Mouse (Mus musculus): ENCODE results near the gene Pde4a. TPM values are rescaled to one million over a fixed set of nuclear protein-coding genes. Genes with fewer than 3 reads are reported as not detected.

Gene Pde4a
- polyA plus RNA-seq (2015; fragmentation: Nextera tagmentation; extraction: Ambion mirVana): 1.6 and 1.9 TPM in 2 replicates

GRCm38 (mm10) chr9:21165041-21165951 is at the start of gene Pde4a:
TSS of gene Pde4a (plus strand) at chr9:21165714.
- Histone ChIP-seq H3K4me3 (ENCODE audit: low read depth, low read length) (peak within 1 kb of the TSS; percentile 53), H3K4me2 (ENCODE audit: low read depth, low read length) (peak within 1 kb of the TSS; percentile 61), H3K27me3 (ENCODE audit: control insufficient read depth, insufficient read depth, low read depth, low read length) (peaks cover 57% of the 10 kb centered on the region), H3K27ac (ENCODE audit: low read length) (no peak within 1 kb of the TSS), H3K4me1 (ENCODE audit: control insufficient read depth, low read depth, low read length) (peaks cover 60% of the 10 kb centered on the region), H3K36me3 (ENCODE audit: control insufficient read depth, insufficient read depth) (no peaks in the 10 kb centered on the region), H3K9ac (ENCODE audit: low read depth, low read length) (peak within 1 kb of the TSS; percentile 41; the same call in 1 of the 2 replicates), H3K9me3 (replicated peaks; ENCODE audit: control insufficient read depth, low read length) (no peaks in the 10 kb centered on the region)
- no peak for ATAC-seq (ENCODE audit: low read depth)
- WGBS (ENCODE audit: insufficient replicate concordance): under 1% methylated on average over 85 of the region's 86 CpGs

GRCm38 (mm10) chr9:21117073-21117472 is 48.4 kb upstream of the Pde4a start:
- WGBS (ENCODE audit: insufficient replicate concordance): 62% methylated on average over 6 of the region's 6 CpGs
- H3K27ac ChIP-seq (ENCODE audit: low read length): no peak overlapping the region
- H3K9ac ChIP-seq (ENCODE audit: low read depth, low read length): no peak overlapping the region
- no peak overlapping the region for H3K4me3 ChIP-seq (ENCODE audit: low read depth, low read length)
- no peaks in the 10 kb centered on the region for H3K27me3 ChIP-seq (ENCODE audit: control insufficient read depth, insufficient read depth, low read depth, low read length)
- H3K9me3 ChIP-seq (replicated peaks; ENCODE audit: control insufficient read depth, low read length): no peaks in the 10 kb centered on the region
- no peak for ATAC-seq (ENCODE audit: low read depth)
- no peak overlapping the region for H3K4me2 ChIP-seq (ENCODE audit: low read depth, low read length)
- H3K4me1 ChIP-seq (ENCODE audit: control insufficient read depth, low read depth, low read length): no peaks in the 10 kb centered on the region
- 0 out of 2 replicates have a peak, but pooled peaks cover 3% of the 10 kb centered on the region for H3K36me3 ChIP-seq (ENCODE audit: control insufficient read depth, insufficient read depth)

- no peak for ATAC-seq (ENCODE audit: low read depth)
- H3K27me3 ChIP-seq (ENCODE audit: control insufficient read depth, insufficient read depth, low read depth, low read length): no peaks in the 10 kb centered on the region
- WGBS (ENCODE audit: insufficient replicate concordance): 81% methylated on average over 16 of the region's 16 CpGs
- H3K4me3 ChIP-seq (ENCODE audit: low read depth, low read length): no peak overlapping the region
- H3K36me3 ChIP-seq (ENCODE audit: control insufficient read depth, insufficient read depth): peaks cover 9% of the 10 kb centered on the region
- H3K9ac ChIP-seq (ENCODE audit: low read depth, low read length): no peak overlapping the region
- H3K4me1 ChIP-seq (ENCODE audit: control insufficient read depth, low read depth, low read length): peaks cover 2% of the 10 kb centered on the region; the same call in 1 of the 2 replicates
- H3K4me2 ChIP-seq (ENCODE audit: low read depth, low read length): no peak overlapping the region
- H3K9me3 ChIP-seq (replicated peaks; ENCODE audit: control insufficient read depth, low read length): no peaks in the 10 kb centered on the region
- no peak overlapping the region for H3K27ac ChIP-seq (ENCODE audit: low read length)
Observed at GRCm38 (mm10) chr9:21121483-21121882, 44.0 kb upstream of the Pde4a start.

GRCm38 (mm10) chr9:21124837-21125236 is 40.7 kb upstream of the Pde4a start:
- Histone ChIP-seq H3K4me3 (ENCODE audit: low read depth, low read length) (no peak overlapping the region), H3K27ac (ENCODE audit: low read length) (0 out of 2 replicates have a peak overlapping the region, but pooled peaks have one; percentile 23)

GRCm38 (mm10) chr9:21125502-21126258 is 39.8 kb upstream of the Pde4a start:
- no peak for ATAC-seq (ENCODE audit: low read depth)
- Histone ChIP-seq H3K4me3 (ENCODE audit: low read depth, low read length) (no peak overlapping the region), H3K36me3 (ENCODE audit: control insufficient read depth, insufficient read depth) (peaks cover 13% of the 10 kb centered on the region), H3K9me3 (replicated peaks; ENCODE audit: control insufficient read depth, low read length) (no peaks in the 10 kb centered on the region), H3K9ac (ENCODE audit: low read depth, low read length) (no peak overlapping the region), H3K27me3 (ENCODE audit: control insufficient read depth, insufficient read depth, low read depth, low read length) (no peaks in the 10 kb centered on the region), H3K27ac (ENCODE audit: low read length) (no peak overlapping the region), H3K4me1 (ENCODE audit: control insufficient read depth, low read depth, low read length) (peaks cover 8% of the 10 kb centered on the region), H3K4me2 (ENCODE audit: low read depth, low read length) (no peak overlapping the region)
- 61% methylated on average over 9 of the region's 9 CpGs for WGBS (ENCODE audit: insufficient replicate concordance)

More at GRCm38 (mm10) chr9:21124837-21125236, 40.7 kb upstream of the Pde4a start:
- Histone ChIP-seq H3K4me2 (ENCODE audit: low read depth, low read length) (no peak overlapping the region), H3K4me1 (ENCODE audit: control insufficient read depth, low read depth, low read length) (peaks cover 3% of the 10 kb centered on the region; the same call in 1 of the 2 replicates), H3K9me3 (replicated peaks; ENCODE audit: control insufficient read depth, low read length) (no peaks in the 10 kb centered on the region), H3K27me3 (ENCODE audit: control insufficient read depth, insufficient read depth, low read depth, low read length) (no peaks in the 10 kb centered on the region), H3K36me3 (ENCODE audit: control insufficient read depth, insufficient read depth) (peaks cover 13% of the 10 kb centered on the region), H3K9ac (ENCODE audit: low read depth, low read length) (no peak overlapping the region)
- 71% methylated on average over 5 of the region's 5 CpGs for WGBS (ENCODE audit: insufficient replicate concordance)
- ATAC-seq (ENCODE audit: low read depth): no peak

- Histone ChIP-seq H3K36me3 (ENCODE audit: control insufficient read depth, insufficient read depth) (peaks cover 13% of the 10 kb centered on the region), H3K27me3 (ENCODE audit: control insufficient read depth, insufficient read depth, low read depth, low read length) (no peaks in the 10 kb centered on the region), H3K4me3 (ENCODE audit: low read depth, low read length) (no peak overlapping the region), H3K4me2 (ENCODE audit: low read depth, low read length) (no peak overlapping the region), H3K9me3 (replicated peaks; ENCODE audit: control insufficient read depth, low read length) (no peaks in the 10 kb centered on the region), H3K27ac (ENCODE audit: low read length) (no peak overlapping the region), H3K4me1 (ENCODE audit: control insufficient read depth, low read depth, low read length) (peaks cover 11% of the 10 kb centered on the region), H3K9ac (ENCODE audit: low read depth, low read length) (no peak overlapping the region)
- no peak for ATAC-seq (ENCODE audit: low read depth)
- 41% methylated on average over 2 of the region's 2 CpGs for WGBS (ENCODE audit: insufficient replicate concordance)
Observed at GRCm38 (mm10) chr9:21126259-21126627, 39.3 kb upstream of the Pde4a start.

GRCm38 (mm10) chr9:21131059-21131956 is 34.2 kb upstream of the Pde4a start, which contains the start of gene Tyk2:
TSS of gene Tyk2 (minus strand) at chr9:21131243.
- H3K4me3 ChIP-seq (ENCODE audit: low read depth, low read length): peak within 1 kb of the TSS; percentile 76
- 0 out of 2 replicates have a peak within 1 kb of the TSS, but pooled peaks have one; percentile 31 for H3K27ac ChIP-seq (ENCODE audit: low read length)
- WGBS (ENCODE audit: insufficient replicate concordance): 7% methylated on average over 37 of the region's 37 CpGs
- H3K27me3 ChIP-seq (ENCODE audit: control insufficient read depth, insufficient read depth, low read depth, low read length): no peaks in the 10 kb centered on the region
- H3K9me3 ChIP-seq (replicated peaks; ENCODE audit: control insufficient read depth, low read length): no peaks in the 10 kb centered on the region
- H3K9ac ChIP-seq (ENCODE audit: low read depth, low read length): peak within 1 kb of the TSS; percentile 70
- peaks cover 14% of the 10 kb centered on the region for H3K4me1 ChIP-seq (ENCODE audit: control insufficient read depth, low read depth, low read length)
- peak within 1 kb of the TSS; percentile 81 for H3K4me2 ChIP-seq (ENCODE audit: low read depth, low read length)
- peak; percentile 95 for ATAC-seq (ENCODE audit: low read depth)
- H3K36me3 ChIP-seq (ENCODE audit: control insufficient read depth, insufficient read depth): peaks cover 4% of the 10 kb centered on the region; the same call in 1 of the 2 replicates

- Histone ChIP-seq H3K4me2 (ENCODE audit: low read depth, low read length) (no peak overlapping the region), H3K4me3 (ENCODE audit: low read depth, low read length) (no peak overlapping the region), H3K27me3 (ENCODE audit: control insufficient read depth, insufficient read depth, low read depth, low read length) (no peaks in the 10 kb centered on the region), H3K4me1 (ENCODE audit: control insufficient read depth, low read depth, low read length) (peaks cover 11% of the 10 kb centered on the region), H3K27ac (ENCODE audit: low read length) (no peak overlapping the region), H3K9me3 (replicated peaks; ENCODE audit: control insufficient read depth, low read length) (no peaks in the 10 kb centered on the region), H3K36me3 (ENCODE audit: control insufficient read depth, insufficient read depth) (peaks cover 2% of the 10 kb centered on the region; the same call in 1 of the 2 replicates), H3K9ac (ENCODE audit: low read depth, low read length) (no peak overlapping the region)
- WGBS (ENCODE audit: insufficient replicate concordance): 60% methylated on average over 12 of the region's 12 CpGs
- no peak for ATAC-seq (ENCODE audit: low read depth)
Observed at GRCm38 (mm10) chr9:21132102-21132775, 33.3 kb upstream of the Pde4a start.

Data from liver, embryonic 16.5 days (tissue).